Mouse (Mus musculus): ENCODE measurements around the gene Bach2. TPM values are rescaled to one million over a fixed set of nuclear protein-coding genes. Genes with fewer than 3 reads are reported as not detected.

The Bach2 gene
- total and polyA plus RNA-seq, 2 experiments from 2014 or later, result 11.7 to 15.9 TPM

GRCm38 (mm10) chr4:32304221-32304703 is 65.7 kb downstream of the Bach2 start:
- Histone ChIP-seq H3K27me3 (ENCODE audit: insufficient read depth, low read length) (no peaks in the 10 kb centered on the region), H3K4me1 (ENCODE audit: insufficient read depth, low read length) (peaks cover 29% of the 10 kb centered on the region), H3K27ac (ENCODE audit: low read depth, low read length) (peak overlapping the region; percentile 74), H3K4me2 (ENCODE audit: low read depth, low read length, poor library complexity, severe bottlenecking) (no peak overlapping the region), H3K36me3 (ENCODE audit: insufficient read depth, low read length) (no peaks in the 10 kb centered on the region), H3K4me3 (ENCODE audit: low read depth, low read length) (no peak overlapping the region), H3K9ac (replicated peaks; ENCODE audit: low read length, poor library complexity, severe bottlenecking) (no peak overlapping the region), H3K9me3 (ENCODE audit: low read length) (no peaks in the 10 kb centered on the region)
- DNase-seq (ENCODE audit: low spot score), result no peak
- TF ChIP-seq CTCF (IDR thresholded peaks at IDR 0.05), result no peak
- WGBS, result 19% methylated on average over 6 of the region's 6 CpGs
- no peak for ATAC-seq (ENCODE audit: low FRiP score)

- Histone ChIP-seq H3K9ac (replicated peaks; ENCODE audit: low read length, poor library complexity, severe bottlenecking) (no peak overlapping the region), H3K4me3 (ENCODE audit: low read depth, low read length) (no peak overlapping the region), H3K9me3 (ENCODE audit: low read length) (no peaks in the 10 kb centered on the region), H3K27ac (ENCODE audit: low read depth, low read length) (peak overlapping the region; percentile 74), H3K4me2 (ENCODE audit: low read depth, low read length, poor library complexity, severe bottlenecking) (peak overlapping the region; percentile 24; the same call in 1 of the 2 replicates), H3K27me3 (ENCODE audit: insufficient read depth, low read length) (no peaks in the 10 kb centered on the region), H3K4me1 (ENCODE audit: insufficient read depth, low read length) (peaks cover 29% of the 10 kb centered on the region; the same call in 1 of the 2 replicates), H3K36me3 (ENCODE audit: insufficient read depth, low read length) (no peaks in the 10 kb centered on the region)
- no peak for DNase-seq (ENCODE audit: low spot score)
- TF ChIP-seq CTCF (IDR thresholded peaks at IDR 0.05), result no peak
- WGBS, result 27% methylated on average over 18 of the region's 18 CpGs
- no peak for ATAC-seq (ENCODE audit: low FRiP score)
Measured at GRCm38 (mm10) chr4:32305036-32305615, 66.5 kb downstream of the Bach2 start.

- Histone ChIP-seq H3K27ac (ENCODE audit: low read depth, low read length) (peak overlapping the region; percentile 74; the same call in 1 of the 2 replicates), H3K4me1 (ENCODE audit: insufficient read depth, low read length) (peaks cover 29% of the 10 kb centered on the region; the same call in 1 of the 2 replicates), H3K4me3 (ENCODE audit: low read depth, low read length) (no peak overlapping the region), H3K9ac (replicated peaks; ENCODE audit: low read length, poor library complexity, severe bottlenecking) (no peak overlapping the region), H3K9me3 (ENCODE audit: low read length) (no peaks in the 10 kb centered on the region), H3K4me2 (ENCODE audit: low read depth, low read length, poor library complexity, severe bottlenecking) (peak overlapping the region; percentile 24; the same call in 1 of the 2 replicates), H3K27me3 (ENCODE audit: insufficient read depth, low read length) (no peaks in the 10 kb centered on the region), H3K36me3 (ENCODE audit: insufficient read depth, low read length) (no peaks in the 10 kb centered on the region)
- ATAC-seq (ENCODE audit: low FRiP score) (no peak), DNase-seq (ENCODE audit: low spot score) (no peak)
- WGBS, result 52% methylated on average over 6 of the region's 6 CpGs
- no peak for TF ChIP-seq CTCF (IDR thresholded peaks at IDR 0.05)
Measured at GRCm38 (mm10) chr4:32305683-32306082, 67.1 kb downstream of the Bach2 start.

GRCm38 (mm10) chr4:32306169-32306792 is 67.7 kb downstream of the Bach2 start:
- no peak overlapping the region for H3K27ac ChIP-seq (ENCODE audit: low read depth, low read length)
- no peak for TF ChIP-seq CTCF (IDR thresholded peaks at IDR 0.05)
- no peaks in the 10 kb centered on the region for H3K9me3 ChIP-seq (ENCODE audit: low read length)
- WGBS, result 43% methylated on average over 3 of the region's 3 CpGs
- H3K36me3 ChIP-seq (ENCODE audit: insufficient read depth, low read length), result no peaks in the 10 kb centered on the region
- ATAC-seq (ENCODE audit: low FRiP score), result no peak
- no peak for DNase-seq (ENCODE audit: low spot score)
- no peak overlapping the region for H3K4me3 ChIP-seq (ENCODE audit: low read depth, low read length)
- H3K4me1 ChIP-seq (ENCODE audit: insufficient read depth, low read length), result peaks cover 29% of the 10 kb centered on the region; the same call in 1 of the 2 replicates
- no peak overlapping the region for H3K4me2 ChIP-seq (ENCODE audit: low read depth, low read length, poor library complexity, severe bottlenecking)
- H3K9ac ChIP-seq (replicated peaks; ENCODE audit: low read length, poor library complexity, severe bottlenecking), result no peak overlapping the region
- no peaks in the 10 kb centered on the region for H3K27me3 ChIP-seq (ENCODE audit: insufficient read depth, low read length)

- ATAC-seq (ENCODE audit: low FRiP score) (no peak), DNase-seq (ENCODE audit: low spot score) (no peak)
- no peak for TF ChIP-seq CTCF (IDR thresholded peaks at IDR 0.05)
- no peak overlapping the region for H3K9ac ChIP-seq (replicated peaks; ENCODE audit: low read length, poor library complexity, severe bottlenecking)
- 79% methylated on average over 5 of the region's 5 CpGs for WGBS
- H3K4me1 ChIP-seq (ENCODE audit: insufficient read depth, low read length), result peaks cover 28% of the 10 kb centered on the region; the same call in 1 of the 2 replicates
- no peaks in the 10 kb centered on the region for H3K36me3 ChIP-seq (ENCODE audit: insufficient read depth, low read length)
- no peaks in the 10 kb centered on the region for H3K9me3 ChIP-seq (ENCODE audit: low read length)
- H3K4me3 ChIP-seq (ENCODE audit: low read depth, low read length), result no peak overlapping the region
- H3K27me3 ChIP-seq (ENCODE audit: insufficient read depth, low read length), result no peaks in the 10 kb centered on the region
- H3K27ac ChIP-seq (ENCODE audit: low read depth, low read length), result no peak overlapping the region
- H3K4me2 ChIP-seq (ENCODE audit: low read depth, low read length, poor library complexity, severe bottlenecking), result no peak overlapping the region
Measured at GRCm38 (mm10) chr4:32307215-32307614, 68.6 kb downstream of the Bach2 start.

Data from midbrain, postnatal 0 days (tissue).